In the genomic region with DNA sequence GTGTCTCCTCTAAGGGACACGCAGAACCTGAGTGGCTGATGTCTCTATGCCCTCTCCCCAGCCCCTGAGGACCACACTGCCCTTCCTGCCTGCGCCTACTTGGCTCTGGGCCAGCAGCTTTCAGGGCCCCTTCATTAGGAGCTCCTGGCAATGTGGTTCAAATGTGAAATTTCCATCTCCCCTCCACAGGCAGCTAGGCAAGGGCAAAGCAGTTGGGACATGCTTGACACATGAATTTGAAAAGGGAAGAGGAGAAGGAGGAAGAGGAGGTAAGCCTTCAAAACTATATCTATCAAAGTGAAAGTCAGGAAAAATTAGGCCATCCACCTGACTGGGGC, we compare ENCODE assay signal across 11 mouse cellular contexts.
A peak's percentile ranks its signal among the peaks of the same experiment; 100 is the strongest.
DNase-seq lines count a peak whose midpoint lies in the region; ATAC-seq lines count a peak whose summit lies in the region.
"Had no signal": no experiment of that assay in that cellular context is flagged by ENCODE, and none has a peak within 500 bp of the region (broad histone marks: within the 10 kb centered on the region; RNA-seq: fewer than 3 reads in every experiment).

No protein-coding gene starts in this region.

- H3K27ac ChIP-seq in heart, embryonic 16.5 days (ENCODE audit: low read length): no peak overlapping the region
- 0 out of 2 replicates have a peak overlapping the region, but pooled peaks have one; percentile 0 for H3K27ac ChIP-seq in limb, embryonic 12.5 days
- peak overlapping the region; percentile 49 for H3K27ac ChIP-seq in stomach, embryonic 16.5 days (ENCODE audit: low read length)
- H3K27ac ChIP-seq: midbrain, embryonic 12.5 days had no signal

- H3K9me3 ChIP-seq in heart, embryonic 16.5 days (replicated peaks; ENCODE audit: control insufficient read depth, low read length): no peaks in the 10 kb centered on the region
- no peaks in the 10 kb centered on the region for H3K9me3 ChIP-seq in limb, embryonic 12.5 days
- H3K9me3 ChIP-seq in stomach, embryonic 16.5 days (replicated peaks; ENCODE audit: control insufficient read depth, low read length): no peaks in the 10 kb centered on the region
- H3K9me3 ChIP-seq: midbrain, embryonic 12.5 days had no signal

- 17% methylated on average over 2 of the region's 2 CpGs for WGBS in heart, embryonic 16.5 days
- 32% methylated on average over 2 of the region's 2 CpGs for WGBS in limb, embryonic 12.5 days
- WGBS in stomach, embryonic 16.5 days: 32% methylated on average over 2 of the region's 2 CpGs

- no peaks in the 10 kb centered on the region for H3K36me3 ChIP-seq in heart, embryonic 16.5 days (ENCODE audit: control insufficient read depth, insufficient read depth)
- no peaks in the 10 kb centered on the region for H3K36me3 ChIP-seq in limb, embryonic 12.5 days
- H3K36me3 ChIP-seq in stomach, embryonic 16.5 days (ENCODE audit: control insufficient read depth, insufficient read depth, low read length): no peaks in the 10 kb centered on the region
- H3K36me3 ChIP-seq: midbrain, embryonic 12.5 days had no signal

- peaks cover 15% of the 10 kb centered on the region for H3K4me1 ChIP-seq in heart, embryonic 16.5 days (ENCODE audit: control insufficient read depth, insufficient read depth, low read length)
- H3K4me1 ChIP-seq in limb, embryonic 12.5 days (replicated peaks): peaks cover 30% of the 10 kb centered on the region
- peaks cover 18% of the 10 kb centered on the region for H3K4me1 ChIP-seq in stomach, embryonic 16.5 days (ENCODE audit: control insufficient read depth, insufficient read depth, low read length)

- no peak; the same call in 1 of the 2 replicates for ATAC-seq in heart, embryonic 16.5 days (replicated peaks; ENCODE audit: extremely low read depth, insufficient read depth, low FRiP score)
- ATAC-seq in limb, embryonic 12.5 days (ENCODE audit: insufficient number of reproducible peaks, insufficient read depth, low FRiP score, low TSS enrichment, low read depth): no peak; the same call in 1 of the 2 replicates
- no peak for ATAC-seq in stomach, embryonic 16.5 days (ENCODE audit: insufficient read depth, low FRiP score)
- ATAC-seq: Patski had no signal

- peak overlapping the region; percentile 5; the same call in 1 of the 2 replicates for H3K4me2 ChIP-seq in heart, embryonic 16.5 days (ENCODE audit: low read depth, low read length)
- peak overlapping the region; percentile 19; the same call in 1 of the 2 replicates for H3K4me2 ChIP-seq in limb, embryonic 12.5 days
- peak overlapping the region; percentile 38 for H3K4me2 ChIP-seq in stomach, embryonic 16.5 days (ENCODE audit: low read depth, low read length)
- H3K4me2 ChIP-seq: midbrain, embryonic 12.5 days had no signal

- no peak for DNase-seq in heart, adult 8-10 months (ENCODE audit: low spot score)
- peak; percentile 23 for DNase-seq in thymus, postnatal 25 days
- DNase-seq in thymus, postnatal 10 days (ENCODE audit: low spot score in 2 of 2): no peak
- DNase-seq in layer of hippocampus, adult 9-11 months: no peak
- DNase-seq in layer of hippocampus, adult 8-10 months (ENCODE audit: low spot score in 2 of 2): no peak
- DNase-seq: cerebellum, adult 11-12 months had no signal

- H3K9ac ChIP-seq in heart, embryonic 16.5 days (ENCODE audit: low read length): no peak overlapping the region
- H3K9ac ChIP-seq in limb, embryonic 12.5 days (replicated peaks): no peak overlapping the region
- H3K9ac ChIP-seq in stomach, embryonic 16.5 days (ENCODE audit: low read length): no peak overlapping the region
- H3K9ac ChIP-seq: midbrain, embryonic 12.5 days had no signal

- no peaks in the 10 kb centered on the region; the same call in 1 of the 2 replicates for H3K27me3 ChIP-seq in heart, embryonic 16.5 days (ENCODE audit: control insufficient read depth, insufficient read depth, low read length)
- no peaks in the 10 kb centered on the region for H3K27me3 ChIP-seq in limb, embryonic 12.5 days
- H3K27me3 ChIP-seq in stomach, embryonic 16.5 days (ENCODE audit: control insufficient read depth, insufficient read depth, low read length): no peaks in the 10 kb centered on the region

- H3K4me3 ChIP-seq in heart, embryonic 16.5 days (ENCODE audit: low read length): no peak overlapping the region
- no peak overlapping the region for H3K4me3 ChIP-seq in limb, embryonic 12.5 days (replicated peaks)
- 0 out of 2 replicates have a peak overlapping the region, but pooled peaks have one; percentile 5 for H3K4me3 ChIP-seq in stomach, embryonic 16.5 days (replicated peaks; ENCODE audit: low read length)
- H3K4me3 ChIP-seq: midbrain, embryonic 12.5 days had no signal
